Mouse (Mus musculus) thymus, postnatal 36 days (tissue): ENCODE measurements around the gene Alpl.

Source experiments
- DNase-seq, 2 experiments: peaks; one replicate each; pipeline ENCODE4 v3.0.0; 2022; ENCODE audit warnings: mixed read lengths in 2 of 2

The Alpl gene

GRCm38 (mm10) chr4:137707216-137707990 lies 88.8 kb downstream of the Alpl start:
- DNase-seq: peak; percentile 91

GRCm38 (mm10) chr4:137706510-137706909 lies 89.7 kb downstream of the Alpl start:
- DNase-seq: no peak

- no peak for DNase-seq
Observed at GRCm38 (mm10) chr4:137705379-137705778, 90.8 kb downstream of the Alpl start.

- DNase-seq: no peak
Observed at GRCm38 (mm10) chr4:137704561-137704960, 91.6 kb downstream of the Alpl start.

- DNase-seq: no peak
Observed at GRCm38 (mm10) chr4:137703077-137703476, 93.1 kb downstream of the Alpl start.

- DNase-seq: no peak
Observed at GRCm38 (mm10) chr4:137700960-137701359, 95.2 kb downstream of the Alpl start.

GRCm38 (mm10) chr4:137699264-137700211 lies 96.6 kb downstream of the Alpl start:
- no peak for DNase-seq

GRCm38 (mm10) chr4:137698076-137698985 lies 97.9 kb downstream of the Alpl start:
- DNase-seq: no peak

- DNase-seq: no peak
Observed at GRCm38 (mm10) chr4:137697156-137697885, 98.9 kb downstream of the Alpl start.

- DNase-seq: no peak
Observed at GRCm38 (mm10) chr4:137695900-137696299, 100.3 kb downstream of the Alpl start.

GRCm38 (mm10) chr4:137695300-137695699 lies 100.9 kb downstream of the Alpl start:
- no peak for DNase-seq

- DNase-seq: peak in 1 of 2 experiments; percentile 23
Observed at GRCm38 (mm10) chr4:137692107-137692902, 103.9 kb downstream of the Alpl start.
